Mouse (Mus musculus): ENCODE data around the gene Msmp. TPM values are rescaled to one million over a fixed set of nuclear protein-coding genes. Genes with fewer than 3 reads are reported as not detected.
"Not testable (repeated sequence)": the region's sequence is repeated elsewhere in the genome, so short reads cannot be mapped to it uniquely, and the experiment has no call there.

Gene Msmp
- polyA plus RNA-seq, 1 experiment, result 0.16 TPM

GRCm38 (mm10) chr4:43559519-43560242 is 24.6 kb downstream of the Msmp start:
- TF ChIP-seq CTCF (IDR thresholded peaks at IDR 0.05; ENCODE audit: borderline replicate concordance, extremely low read depth, insufficient read depth, insufficient read length), result no peak
- no peak for TF ChIP-seq POLR2A (IDR thresholded peaks at IDR 0.05; ENCODE audit: borderline replicate concordance, extremely low read depth, insufficient read depth, insufficient read length, poor library complexity, severe bottlenecking)
- DNase-seq (ENCODE audit: low read depth), result no peak

- peak; percentile 15 for DNase-seq (ENCODE audit: low read depth)
- no peak for TF ChIP-seq CTCF (IDR thresholded peaks at IDR 0.05; ENCODE audit: borderline replicate concordance, extremely low read depth, insufficient read depth, insufficient read length)
- TF ChIP-seq POLR2A (IDR thresholded peaks at IDR 0.05; ENCODE audit: borderline replicate concordance, extremely low read depth, insufficient read depth, insufficient read length, poor library complexity, severe bottlenecking), result no peak
These were observed 25.5 kb downstream of the Msmp start for GRCm38 (mm10) chr4:43558631-43559356.

- no peak for DNase-seq (ENCODE audit: low read depth)
- no peak for TF ChIP-seq POLR2A (IDR thresholded peaks at IDR 0.05; ENCODE audit: borderline replicate concordance, extremely low read depth, insufficient read depth, insufficient read length, poor library complexity, severe bottlenecking)
- no peak for TF ChIP-seq CTCF (IDR thresholded peaks at IDR 0.05; ENCODE audit: borderline replicate concordance, extremely low read depth, insufficient read depth, insufficient read length)
These were observed 26.2 kb downstream of the Msmp start for GRCm38 (mm10) chr4:43558028-43558630.

GRCm38 (mm10) chr4:43555926-43556325 is 28.4 kb downstream of the Msmp start:
- TF ChIP-seq CTCF (IDR thresholded peaks at IDR 0.05; ENCODE audit: borderline replicate concordance, extremely low read depth, insufficient read depth, insufficient read length) (no peak), POLR2A (IDR thresholded peaks at IDR 0.05; ENCODE audit: borderline replicate concordance, extremely low read depth, insufficient read depth, insufficient read length, poor library complexity, severe bottlenecking) (no peak)
- DNase-seq (ENCODE audit: low read depth), result no peak

GRCm38 (mm10) chr4:43553891-43554290 is 30.4 kb downstream of the Msmp start:
- TF ChIP-seq POLR2A (IDR thresholded peaks at IDR 0.05; ENCODE audit: borderline replicate concordance, extremely low read depth, insufficient read depth, insufficient read length, poor library complexity, severe bottlenecking) (no peak), CTCF (IDR thresholded peaks at IDR 0.05; ENCODE audit: borderline replicate concordance, extremely low read depth, insufficient read depth, insufficient read length) (no peak)
- DNase-seq (ENCODE audit: low read depth), result no peak

- TF ChIP-seq POLR2A (IDR thresholded peaks at IDR 0.05; ENCODE audit: borderline replicate concordance, extremely low read depth, insufficient read depth, insufficient read length, poor library complexity, severe bottlenecking) (no peak), CTCF (IDR thresholded peaks at IDR 0.05; ENCODE audit: borderline replicate concordance, extremely low read depth, insufficient read depth, insufficient read length) (no peak)
- DNase-seq (ENCODE audit: low read depth), result no peak
These were observed 31.9 kb downstream of the Msmp start for GRCm38 (mm10) chr4:43552437-43552836.

GRCm38 (mm10) chr4:43551854-43552253 is 32.4 kb downstream of the Msmp start:
- not testable (repeated sequence) for DNase-seq (ENCODE audit: low read depth)

GRCm38 (mm10) chr4:43549055-43549454 is 35.2 kb downstream of the Msmp start:
- no peak for TF ChIP-seq POLR2A (IDR thresholded peaks at IDR 0.05; ENCODE audit: borderline replicate concordance, extremely low read depth, insufficient read depth, insufficient read length, poor library complexity, severe bottlenecking)
- no peak for TF ChIP-seq CTCF (IDR thresholded peaks at IDR 0.05; ENCODE audit: borderline replicate concordance, extremely low read depth, insufficient read depth, insufficient read length)
- DNase-seq (ENCODE audit: low read depth), result no peak

GRCm38 (mm10) chr4:43547160-43547559 is 37.1 kb downstream of the Msmp start:
- no peak for TF ChIP-seq CTCF (IDR thresholded peaks at IDR 0.05; ENCODE audit: borderline replicate concordance, extremely low read depth, insufficient read depth, insufficient read length)
- TF ChIP-seq POLR2A (IDR thresholded peaks at IDR 0.05; ENCODE audit: borderline replicate concordance, extremely low read depth, insufficient read depth, insufficient read length, poor library complexity, severe bottlenecking), result no peak
- no peak for DNase-seq (ENCODE audit: low read depth)

GRCm38 (mm10) chr4:43546375-43547047 is 37.8 kb downstream of the Msmp start:
- no peak for DNase-seq (ENCODE audit: low read depth)
- TF ChIP-seq CTCF (IDR thresholded peaks at IDR 0.05; ENCODE audit: borderline replicate concordance, extremely low read depth, insufficient read depth, insufficient read length) (no peak), POLR2A (IDR thresholded peaks at IDR 0.05; ENCODE audit: borderline replicate concordance, extremely low read depth, insufficient read depth, insufficient read length, poor library complexity, severe bottlenecking) (no peak)

GRCm38 (mm10) chr4:43542044-43542443 is 42.2 kb downstream of the Msmp start:
- no peak for DNase-seq (ENCODE audit: low read depth)
- TF ChIP-seq CTCF (IDR thresholded peaks at IDR 0.05; ENCODE audit: borderline replicate concordance, extremely low read depth, insufficient read depth, insufficient read length) (no peak), POLR2A (IDR thresholded peaks at IDR 0.05; ENCODE audit: borderline replicate concordance, extremely low read depth, insufficient read depth, insufficient read length, poor library complexity, severe bottlenecking) (no peak)

All from brain, embryonic 14.5 days (tissue).